Mouse (Mus musculus): Measurements from ENCODE around the gene Iqgap2.

The Iqgap2 gene

GRCm38 (mm10) chr13:95712054-95712453, 179.7 kb downstream of the Iqgap2 start:
- no peak for DNase-seq

GRCm38 (mm10) chr13:95705589-95705988, 186.1 kb downstream of the Iqgap2 start:
- DNase-seq = no peak

GRCm38 (mm10) chr13:95703376-95703775, 188.3 kb downstream of the Iqgap2 start:
- no peak for DNase-seq

- no peak for DNase-seq
Observed at GRCm38 (mm10) chr13:95697874-95698273, 193.8 kb downstream of the Iqgap2 start.

- DNase-seq = no peak
Observed at GRCm38 (mm10) chr13:95696654-95697163, 195.0 kb downstream of the Iqgap2 start, which contains the start of gene F2rl2. F2rl2 (plus strand) TSS chr13:95696853.

GRCm38 (mm10) chr13:95696120-95696653, 195.5 kb downstream of the Iqgap2 start:
- DNase-seq = no peak

- no peak for DNase-seq
Observed at GRCm38 (mm10) chr13:95692201-95692600, 199.5 kb downstream of the Iqgap2 start.

GRCm38 (mm10) chr13:95688576-95688975, 203.1 kb downstream of the Iqgap2 start:
- DNase-seq = no peak

- no peak for DNase-seq
Observed at GRCm38 (mm10) chr13:95685736-95686135, 206.0 kb downstream of the Iqgap2 start.

GRCm38 (mm10) chr13:95684656-95685244, 207.0 kb downstream of the Iqgap2 start:
- no peak for DNase-seq

GRCm38 (mm10) chr13:95679491-95679941, 212.2 kb downstream of the Iqgap2 start:
- DNase-seq = no peak

- no peak for DNase-seq
Observed at GRCm38 (mm10) chr13:95679078-95679477, 212.6 kb downstream of the Iqgap2 start.

GRCm38 (mm10) chr13:95672372-95672771, 219.3 kb downstream of the Iqgap2 start:
- no peak for DNase-seq

GRCm38 (mm10) chr13:95671108-95671897, 220.4 kb downstream of the Iqgap2 start:
- DNase-seq = no peak

- no peak for DNase-seq
Observed at GRCm38 (mm10) chr13:95670534-95670933, 221.2 kb downstream of the Iqgap2 start.

GRCm38 (mm10) chr13:95667260-95667659, 224.5 kb downstream of the Iqgap2 start:
- DNase-seq = peak in 1 of 2 experiments; percentile 8

GRCm38 (mm10) chr13:95665644-95666356, 225.9 kb downstream of the Iqgap2 start:
- DNase-seq = no peak

GRCm38 (mm10) chr13:95663834-95664233, 227.9 kb downstream of the Iqgap2 start:
- DNase-seq = no peak

GRCm38 (mm10) chr13:95659432-95659831, 232.3 kb downstream of the Iqgap2 start:
- DNase-seq = no peak

- DNase-seq = no peak
Observed at GRCm38 (mm10) chr13:95657171-95657570, 234.6 kb downstream of the Iqgap2 start.

GRCm38 (mm10) chr13:95655284-95655683, 236.4 kb downstream of the Iqgap2 start:
- DNase-seq = no peak

GRCm38 (mm10) chr13:95653696-95654095, 238.0 kb downstream of the Iqgap2 start:
- no peak for DNase-seq

Data from cerebellum, postnatal 36 days (tissue).